Mouse (Mus musculus) brain, embryonic 14.5 days (tissue): ENCODE results near the gene Serpina1b.

Experiments
- CTCF ChIP-seq: fragments of 200-500 bp; IDR thresholded peaks from 2 replicates; pipeline ENCODE4 v1.5.1; 2012; ENCODE audit warnings: inconsistent platforms, mild to moderate bottlenecking, moderate library complexity, borderline replicate concordance; ENCODE audit not compliant: insufficient read depth, insufficient read length; ENCODE audit errors: extremely low read depth
- POLR2A ChIP-seq: fragments of 200-500 bp; IDR thresholded peaks from 2 replicates; pipeline ENCODE4 v1.6.1; 2012; ENCODE audit warnings: mild to moderate bottlenecking, inconsistent platforms, borderline replicate concordance; ENCODE audit not compliant: poor library complexity, insufficient read depth, insufficient read length, severe bottlenecking; ENCODE audit errors: extremely low read depth

DNA sequence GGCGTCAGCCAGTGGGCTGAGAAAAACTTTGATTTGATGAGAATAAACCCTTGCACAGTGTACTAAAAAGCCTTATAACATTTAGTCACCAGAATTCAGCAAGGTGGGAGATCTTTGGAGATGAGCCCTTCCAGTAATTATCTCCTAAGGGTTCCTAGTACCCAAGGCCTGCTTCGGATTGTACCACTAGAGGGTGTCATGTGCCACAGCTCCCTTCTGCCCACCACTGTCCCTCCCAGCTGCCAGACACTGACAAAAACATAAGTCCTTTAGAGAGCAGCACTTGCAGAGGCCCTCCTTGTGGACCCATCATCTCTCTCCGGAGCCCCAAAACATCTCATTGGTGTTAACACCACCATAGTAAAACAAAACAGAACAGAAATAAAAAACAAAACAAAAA, 118.6 kb downstream of the Serpina1b start:
- TF ChIP-seq CTCF = no peak
- no peak for TF ChIP-seq POLR2A
